Mouse (Mus musculus): ENCODE results near the gene Ggnbp2.

The Ggnbp2 gene

DNA sequence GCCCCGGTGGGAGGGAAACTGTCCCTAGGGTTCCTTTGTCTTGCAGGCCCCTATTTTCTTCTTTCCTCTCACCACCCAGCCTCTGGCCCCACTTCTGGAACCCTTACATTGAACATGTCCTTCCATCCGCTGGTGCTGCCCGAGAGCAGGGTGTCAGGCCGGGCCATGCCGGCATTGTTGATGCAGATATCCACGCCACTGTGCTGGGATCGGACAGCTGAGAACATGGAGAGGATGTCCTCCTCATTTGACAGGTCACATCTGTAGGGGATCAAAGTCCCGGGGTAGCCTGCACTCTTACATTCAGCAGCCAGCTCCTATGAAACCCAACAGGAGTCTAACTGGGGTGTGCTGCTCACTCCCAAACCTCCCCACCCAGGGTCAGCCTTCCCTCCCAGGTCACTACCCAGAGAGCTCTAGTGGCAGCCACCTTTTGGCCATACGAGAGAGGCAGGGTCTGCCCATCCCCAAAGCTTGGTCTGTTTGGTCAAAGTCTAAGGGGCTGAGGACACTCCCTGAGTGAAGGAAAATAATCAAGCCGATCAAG lies 45.3 kb downstream of the Ggnbp2 start:
- no peak for DNase-seq (ENCODE audit: low read depth)

- DNase-seq (ENCODE audit: low read depth), result no peak
Observed at GRCm38 (mm10) chr11:84823484-84823897, 47.1 kb downstream of the Ggnbp2 start.

DNA sequence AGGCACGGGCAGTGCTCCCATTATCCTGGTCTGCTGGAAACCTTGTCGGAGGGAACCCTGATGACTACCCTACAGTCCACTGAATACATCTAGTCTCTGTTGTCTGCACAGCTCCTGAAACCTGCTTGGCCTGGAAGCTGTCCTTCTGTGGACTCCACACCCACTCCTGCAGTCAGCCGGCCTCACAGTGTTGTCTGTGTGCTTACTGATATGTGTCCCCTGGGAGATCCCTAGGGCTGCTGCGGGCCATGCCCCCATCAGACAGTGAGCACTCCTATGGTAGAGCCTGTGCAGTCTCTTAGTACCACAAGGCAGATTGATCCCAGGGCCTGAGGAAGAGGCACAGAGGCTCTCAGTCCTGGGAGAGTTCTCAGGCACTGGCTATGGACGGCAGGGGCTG lies 48.1 kb downstream of the Ggnbp2 start:
- no peak for DNase-seq (ENCODE audit: low read depth)

DNA sequence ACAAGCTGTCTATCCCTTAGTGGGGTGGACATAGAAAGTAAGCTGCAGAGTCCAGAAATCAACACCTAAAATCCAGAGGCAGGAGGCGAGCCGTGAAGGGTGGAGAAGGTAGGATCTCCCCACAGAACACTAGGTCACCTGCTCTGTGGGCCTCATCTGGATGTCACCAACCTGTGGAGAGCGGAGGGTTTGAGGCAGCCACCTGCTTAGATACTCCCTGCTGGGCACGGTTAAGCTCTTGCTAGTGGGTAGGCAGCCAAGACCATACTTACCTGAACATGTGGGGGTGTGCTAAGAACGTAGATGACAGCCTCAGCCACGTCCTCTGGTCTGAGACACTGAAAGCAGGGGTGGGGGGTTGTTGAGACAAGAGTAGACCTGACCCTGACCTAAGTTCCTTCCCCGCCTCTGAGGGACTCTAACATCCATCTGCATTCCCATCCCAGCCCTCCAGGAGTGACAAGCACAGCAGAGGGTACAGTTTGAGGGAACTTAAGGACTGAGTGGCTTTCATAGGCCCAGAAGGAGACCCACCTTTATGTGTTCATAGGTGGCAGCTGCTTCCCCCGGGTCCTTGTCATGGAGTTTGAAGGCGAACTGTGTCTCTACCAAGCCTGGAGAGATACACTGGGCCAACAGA lies 49.4 kb downstream of the Ggnbp2 start:
- no peak for DNase-seq (ENCODE audit: low read depth)

GRCm38 (mm10) chr11:84818961-84819692 lies 51.5 kb downstream of the Ggnbp2 start, which contains the start of gene Mrm1:
Mrm1 (minus strand) TSS chr11:84819515.
- peak; percentile 92 for DNase-seq (ENCODE audit: low read depth)

- DNase-seq (ENCODE audit: low read depth), result peak; percentile 88
Observed at GRCm38 (mm10) chr11:84818085-84818960, 52.3 kb downstream of the Ggnbp2 start.

DNA sequence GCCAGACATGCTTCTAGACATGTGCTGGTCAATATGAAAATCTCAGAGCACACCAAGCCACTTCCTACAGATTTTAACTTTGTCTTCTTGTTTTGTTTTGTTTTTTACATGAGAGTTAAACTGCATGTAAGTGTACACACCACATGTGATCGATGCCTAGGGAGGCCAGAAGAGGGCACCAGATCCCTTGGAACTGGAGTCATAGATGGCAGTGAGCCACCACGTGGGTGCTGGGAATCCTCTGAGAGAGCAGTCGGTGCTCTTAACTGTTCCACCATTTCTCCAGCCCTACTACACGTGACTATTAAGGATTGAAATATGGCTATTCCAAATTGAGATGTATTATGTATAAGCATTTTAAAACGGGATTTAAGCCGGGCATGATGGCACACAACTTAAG lies 53.3 kb downstream of the Ggnbp2 start:
- no peak for DNase-seq (ENCODE audit: low read depth)

DNA sequence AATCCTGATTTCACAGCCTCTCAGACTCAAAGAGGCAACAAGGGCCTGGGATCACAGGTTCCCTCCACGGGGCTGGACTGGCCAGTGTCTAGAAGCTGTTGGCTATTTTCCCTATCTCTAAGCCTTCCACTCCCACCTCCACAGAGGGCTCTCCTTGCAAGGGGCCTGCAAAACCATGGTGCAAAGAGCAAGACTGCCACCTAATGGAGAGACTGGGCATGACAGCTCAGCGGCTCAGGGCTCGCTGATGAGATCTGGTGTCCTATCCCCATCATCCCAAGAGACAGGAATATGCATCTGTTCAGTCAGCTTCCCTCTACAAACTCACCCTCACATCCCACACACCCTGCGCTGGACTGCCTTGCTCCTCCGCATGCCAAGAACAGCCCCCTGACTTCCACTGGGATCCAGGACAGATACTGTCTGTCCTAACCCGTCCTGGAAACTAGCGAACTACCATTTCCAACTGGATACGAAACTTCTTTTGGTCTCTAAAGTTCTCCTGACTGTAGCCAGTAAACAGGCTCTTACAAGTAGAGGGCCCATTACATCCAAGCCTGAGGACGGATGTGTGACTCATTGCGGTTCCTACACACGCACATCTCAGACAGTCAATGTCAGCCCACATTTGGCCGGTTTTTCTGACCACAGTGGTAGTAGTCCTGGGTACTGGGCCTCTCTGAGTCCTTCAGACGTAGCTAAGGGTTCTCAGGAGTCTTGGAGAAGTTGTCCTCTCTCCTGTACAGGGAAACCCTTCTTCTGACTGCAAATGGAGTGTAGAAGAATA lies 56.7 kb downstream of the Ggnbp2 start:
- DNase-seq (ENCODE audit: low read depth), result peak; percentile 60

DNA sequence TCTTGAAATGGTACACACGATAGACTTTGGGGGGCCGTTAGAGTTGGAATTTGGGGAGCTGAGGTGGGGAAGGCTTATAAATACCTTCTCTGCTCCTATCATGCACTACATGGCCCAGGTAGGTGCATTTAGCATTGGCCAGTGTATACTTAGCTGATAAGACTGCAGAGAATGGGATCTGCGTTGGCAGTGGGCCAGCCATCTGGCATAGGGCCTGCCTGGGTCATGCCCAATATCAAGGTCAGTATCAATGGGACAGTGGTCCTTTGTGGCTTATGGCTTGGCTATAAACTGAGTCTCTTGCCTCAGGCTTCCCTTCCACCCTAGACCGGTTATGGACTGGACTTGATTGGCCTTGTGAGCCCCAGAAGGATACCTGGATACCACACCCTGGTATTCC lies 66.2 kb downstream of the Ggnbp2 start:
- no peak for DNase-seq (ENCODE audit: low read depth)

- peak; percentile 70 for DNase-seq (ENCODE audit: low read depth)
Observed at GRCm38 (mm10) chr11:84797627-84798353, 72.8 kb downstream of the Ggnbp2 start.

- DNase-seq (ENCODE audit: low read depth), result no peak
Observed at GRCm38 (mm10) chr11:84797026-84797425, 73.6 kb downstream of the Ggnbp2 start.

DNA sequence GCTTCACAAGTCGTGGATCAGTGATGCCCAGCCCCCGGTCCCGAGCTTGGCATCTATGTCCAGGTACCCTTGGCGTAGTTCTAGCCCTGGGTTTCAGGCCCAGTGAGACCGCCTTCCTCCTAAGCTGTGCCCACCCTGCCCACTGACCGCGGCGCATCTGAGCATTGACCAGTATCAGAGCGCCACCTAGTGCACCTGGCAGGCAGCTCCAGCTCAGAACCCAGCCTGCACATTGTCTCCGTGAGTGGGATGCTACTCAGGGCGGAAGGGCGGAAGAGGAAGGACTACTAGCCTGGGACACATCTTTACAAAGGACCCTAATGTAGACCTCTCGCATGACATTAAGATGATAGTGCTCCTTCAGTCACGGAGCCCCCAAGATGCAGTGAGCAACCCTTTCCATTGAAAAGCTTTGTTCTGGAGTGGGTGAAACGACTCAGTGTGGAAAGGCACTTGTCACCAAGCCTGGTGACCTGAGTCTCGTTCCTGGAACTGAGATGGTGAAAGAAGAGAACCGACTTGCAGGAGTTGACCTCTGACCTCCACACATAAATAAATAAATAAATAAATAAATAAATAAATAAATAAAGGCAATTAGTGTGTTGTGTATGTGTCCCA lies 76.0 kb downstream of the Ggnbp2 start:
- DNase-seq (ENCODE audit: low read depth), result peak; percentile 50

DNA sequence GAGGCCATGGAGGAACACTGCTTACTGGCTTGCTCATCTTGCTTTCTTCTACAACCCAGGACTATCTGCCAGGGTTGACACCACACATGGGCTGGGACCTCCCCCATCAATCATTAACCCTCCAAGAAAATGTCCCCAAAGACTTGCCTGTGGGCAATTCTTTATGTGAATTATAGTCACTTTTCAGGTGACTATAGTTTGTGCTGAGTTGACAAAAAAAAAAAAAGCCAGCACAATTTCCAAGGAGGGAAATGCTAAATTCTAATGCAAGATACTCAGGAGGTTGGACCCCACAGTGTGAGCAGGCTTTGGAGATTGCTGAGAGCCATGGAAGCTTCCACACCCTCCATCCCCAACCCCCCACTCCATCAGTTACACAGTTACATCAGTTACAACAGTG lies 77.1 kb downstream of the Ggnbp2 start:
- DNase-seq (ENCODE audit: low read depth), result no peak

DNA sequence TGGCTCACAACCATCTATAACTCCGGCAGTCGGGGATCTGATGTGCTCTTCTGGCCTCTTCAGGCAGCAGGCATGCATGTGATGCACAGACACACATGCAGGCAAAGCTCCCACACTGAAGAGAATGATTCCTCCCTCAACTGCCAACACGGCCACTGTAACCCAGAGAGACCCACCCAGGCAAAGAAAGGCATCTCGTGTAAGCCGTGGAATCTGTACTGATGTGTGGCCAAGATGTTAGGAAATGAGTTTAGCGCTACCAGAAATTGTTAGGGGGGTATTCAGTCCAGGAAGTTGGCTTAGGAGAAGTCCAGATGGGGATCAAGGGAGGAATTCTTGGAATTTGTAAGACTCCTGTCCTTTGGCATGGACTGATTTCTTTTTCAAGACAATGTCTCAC lies 80.2 kb downstream of the Ggnbp2 start:
- no peak for DNase-seq (ENCODE audit: low read depth)

All from c-Kit-positive CD71-negative TER-119-negative erythroid progenitor cells, embryonic 14.5 days (primary cell).